Mouse (Mus musculus) frontal cortex, postnatal 25 days (tissue): Measurements from ENCODE around the gene Ttc7b.
A peak's percentile ranks its signal among the peaks of the same experiment; 100 is the strongest.

ENCODE experiments used
- DNase-seq, 2 experiments: peaks; one replicate each; pipeline ENCODE4 v3.0.0; 2022; ENCODE audit warnings: low spot score in 2 of 2

Ttc7b gene

GRCm38 (mm10) chr12:100489799-100490198, 30.8 kb downstream of the Ttc7b start:
- DNase-seq: no peak

GRCm38 (mm10) chr12:100488368-100488767, 32.3 kb downstream of the Ttc7b start:
- no peak for DNase-seq

GRCm38 (mm10) chr12:100486232-100486631, 34.4 kb downstream of the Ttc7b start:
- no peak for DNase-seq

- DNase-seq: no peak
These were observed 37.6 kb downstream of the Ttc7b start for GRCm38 (mm10) chr12:100483054-100483453.

GRCm38 (mm10) chr12:100482255-100482654, 38.4 kb downstream of the Ttc7b start:
- DNase-seq: no peak

GRCm38 (mm10) chr12:100481443-100482026, 39.1 kb downstream of the Ttc7b start:
- no peak for DNase-seq

- peak in 1 of 2 experiments; percentile 51 for DNase-seq
These were observed 39.8 kb downstream of the Ttc7b start for GRCm38 (mm10) chr12:100480642-100481442.

GRCm38 (mm10) chr12:100479892-100480621, 40.6 kb downstream of the Ttc7b start:
- no peak for DNase-seq

GRCm38 (mm10) chr12:100479270-100479869, 41.3 kb downstream of the Ttc7b start:
- no peak for DNase-seq

- no peak for DNase-seq
These were observed 42.0 kb downstream of the Ttc7b start for GRCm38 (mm10) chr12:100478615-100479014.

- DNase-seq: no peak
These were observed 42.5 kb downstream of the Ttc7b start for GRCm38 (mm10) chr12:100478151-100478550.

GRCm38 (mm10) chr12:100477474-100477873, 43.2 kb downstream of the Ttc7b start:
- no peak for DNase-seq

GRCm38 (mm10) chr12:100476351-100476750, 44.3 kb downstream of the Ttc7b start:
- no peak for DNase-seq

- no peak for DNase-seq
These were observed 45.1 kb downstream of the Ttc7b start for GRCm38 (mm10) chr12:100475489-100475888.

- DNase-seq: no peak
These were observed 45.8 kb downstream of the Ttc7b start for GRCm38 (mm10) chr12:100474661-100475321.

GRCm38 (mm10) chr12:100470295-100470694, 50.3 kb downstream of the Ttc7b start:
- no peak for DNase-seq

GRCm38 (mm10) chr12:100469503-100470293, 50.9 kb downstream of the Ttc7b start:
- DNase-seq: no peak

GRCm38 (mm10) chr12:100465101-100465715, 55.4 kb downstream of the Ttc7b start:
- no peak for DNase-seq

GRCm38 (mm10) chr12:100457701-100458100, 62.9 kb downstream of the Ttc7b start:
- no peak for DNase-seq

- DNase-seq: no peak
These were observed 64.2 kb downstream of the Ttc7b start for GRCm38 (mm10) chr12:100456257-100456975.
